Mouse (Mus musculus) layer of hippocampus, adult 8-10 months (tissue): ENCODE data around the gene Cdc37. TPM values are rescaled to one million over a fixed set of nuclear protein-coding genes. Genes with fewer than 3 reads are reported as not detected.
A peak's percentile ranks its signal among the peaks of the same experiment; 100 is the strongest.
"Not testable (repeated sequence)": the region's sequence is repeated elsewhere in the genome, so short reads cannot be mapped to it uniquely, and the experiment has no call there.

ENCODE experiments used
- DNase-seq, 2 experiments: peaks; one replicate each; pipeline ENCODE4 v3.0.0; 2022; ENCODE audit warnings: low spot score in 2 of 2
- total RNA-seq, 4 experiments: library from RNA; stranded (reverse); gene quantifications; 2 replicates each; pipeline ENCODE4 v1.2.4; 2022

Cdc37 gene
- 100 to 1,000 TPM; 116 to 151 (median 131) TPM for total RNA-seq

GRCm38 (mm10) chr9:21149654-21150419, at the start of gene Cdc37:
Gene Cdc37 (minus strand): TSS chr9:21149982.
- DNase-seq, result peak; percentile 88 to 89

- DNase-seq, result no peak
Measured at GRCm38 (mm10) chr9:21198960-21199359, 49.2 kb upstream of the Cdc37 start.

GRCm38 (mm10) chr9:21197981-21198380, 48.2 kb upstream of the Cdc37 start:
- peak; percentile 76 to 85 for DNase-seq

GRCm38 (mm10) chr9:21196521-21197433, 47.0 kb upstream of the Cdc37 start:
- DNase-seq, result peak in 1 of 2 experiments; percentile 72

GRCm38 (mm10) chr9:21195736-21196505, 46.1 kb upstream of the Cdc37 start:
- DNase-seq, result not testable (repeated sequence)

- DNase-seq, result no peak
Measured at GRCm38 (mm10) chr9:21194787-21195493, 45.2 kb upstream of the Cdc37 start.

GRCm38 (mm10) chr9:21193786-21194185, 44.0 kb upstream of the Cdc37 start:
- no peak for DNase-seq

- DNase-seq, result no peak
Measured at GRCm38 (mm10) chr9:21190670-21191069, 40.9 kb upstream of the Cdc37 start.

GRCm38 (mm10) chr9:21189905-21190304, 40.1 kb upstream of the Cdc37 start:
- no peak for DNase-seq

- DNase-seq, result no peak
Measured at GRCm38 (mm10) chr9:21185436-21185835, 35.7 kb upstream of the Cdc37 start.

GRCm38 (mm10) chr9:21184733-21185132, 35.0 kb upstream of the Cdc37 start:
- DNase-seq, result no peak

GRCm38 (mm10) chr9:21183905-21184413, 34.2 kb upstream of the Cdc37 start:
- no peak for DNase-seq

- DNase-seq, result no peak
Measured at GRCm38 (mm10) chr9:21183421-21183820, 33.6 kb upstream of the Cdc37 start.

GRCm38 (mm10) chr9:21181421-21182220, 31.8 kb upstream of the Cdc37 start:
- no peak for DNase-seq

- DNase-seq, result no peak
Measured at GRCm38 (mm10) chr9:21180841-21181240, 31.1 kb upstream of the Cdc37 start.

- no peak for DNase-seq
Measured at GRCm38 (mm10) chr9:21180402-21180801, 30.6 kb upstream of the Cdc37 start.

GRCm38 (mm10) chr9:21172364-21172763, 22.6 kb upstream of the Cdc37 start:
- no peak for DNase-seq

GRCm38 (mm10) chr9:21169157-21169556, 19.4 kb upstream of the Cdc37 start:
- no peak for DNase-seq
